Mouse (Mus musculus) gastrocnemius, postnatal 14 days (tissue): ENCODE data around the gene Cdk8. TPM values are rescaled to one million over a fixed set of nuclear protein-coding genes. Genes with fewer than 3 reads are reported as not detected.

Experiments
- DNase-seq: peaks from one replicate; pipeline ENCODE4 v3.0.0; 2021; ENCODE audit warnings: mixed read lengths
- intact Hi-C: fragments of 180-260 bp; cut with DNase I; formaldehyde crosslinking; loops from one replicate; pipeline ENCODE4 v1.15.1; 2025; ENCODE audit warnings: low total_unique reads
- total RNA-seq, 2 experiments: library from RNA; stranded (reverse); gene quantifications; 2 replicates each; pipeline ENCODE4 v1.2.3; 2021

Gene Cdk8
- total RNA-seq, 2 experiments from 2014 or later, result 14.7 to 14.9 TPM

- intact Hi-C loops, result loop anchor here (5.0 kb wide), 1 partner anchor 112 kb away; the partner anchor contains the start of gene 1700001J03Rik
- no peak for DNase-seq
These were observed 67.9 kb downstream of the Cdk8 start for GRCm38 (mm10) chr5:146298807-146299519.

- intact Hi-C loops, result loop anchor here (5.0 kb wide), 1 partner anchor 112 kb away; the partner anchor contains the start of gene 1700001J03Rik
- peak; percentile 55 for DNase-seq
These were observed 68.5 kb downstream of the Cdk8 start for GRCm38 (mm10) chr5:146299520-146299870.

- peak; percentile 64 for DNase-seq
- intact Hi-C loops, result no loop called here
These were observed 72.4 kb downstream of the Cdk8 start for GRCm38 (mm10) chr5:146303470-146303869.

- no peak for DNase-seq
- intact Hi-C loops, result no loop called here
These were observed 76.2 kb downstream of the Cdk8 start for GRCm38 (mm10) chr5:146307046-146307743.

- intact Hi-C loops, result no loop called here
- no peak for DNase-seq
These were observed 76.7 kb downstream of the Cdk8 start for GRCm38 (mm10) chr5:146307744-146308096.

DNA sequence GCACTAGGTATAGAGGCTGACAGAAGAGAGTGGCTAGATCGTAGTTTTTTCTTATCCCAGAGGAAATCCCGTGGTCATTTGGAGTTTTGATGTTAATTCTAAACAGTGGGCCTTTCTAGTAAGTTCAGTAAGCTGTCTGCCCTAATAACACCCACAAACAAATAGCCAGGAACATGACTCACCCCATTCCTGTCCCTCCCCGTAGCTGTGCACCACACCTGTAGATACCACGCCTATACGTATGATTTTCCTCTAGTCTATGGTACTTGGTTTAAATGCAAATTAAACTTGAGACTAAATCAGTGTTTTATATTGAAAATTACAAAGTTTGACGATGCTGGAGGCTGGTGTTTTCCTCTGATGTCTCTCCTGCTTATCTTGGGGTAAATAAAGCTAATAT lies 83.5 kb downstream of the Cdk8 start:
- no peak for DNase-seq
- intact Hi-C loops, result no loop called here

DNA sequence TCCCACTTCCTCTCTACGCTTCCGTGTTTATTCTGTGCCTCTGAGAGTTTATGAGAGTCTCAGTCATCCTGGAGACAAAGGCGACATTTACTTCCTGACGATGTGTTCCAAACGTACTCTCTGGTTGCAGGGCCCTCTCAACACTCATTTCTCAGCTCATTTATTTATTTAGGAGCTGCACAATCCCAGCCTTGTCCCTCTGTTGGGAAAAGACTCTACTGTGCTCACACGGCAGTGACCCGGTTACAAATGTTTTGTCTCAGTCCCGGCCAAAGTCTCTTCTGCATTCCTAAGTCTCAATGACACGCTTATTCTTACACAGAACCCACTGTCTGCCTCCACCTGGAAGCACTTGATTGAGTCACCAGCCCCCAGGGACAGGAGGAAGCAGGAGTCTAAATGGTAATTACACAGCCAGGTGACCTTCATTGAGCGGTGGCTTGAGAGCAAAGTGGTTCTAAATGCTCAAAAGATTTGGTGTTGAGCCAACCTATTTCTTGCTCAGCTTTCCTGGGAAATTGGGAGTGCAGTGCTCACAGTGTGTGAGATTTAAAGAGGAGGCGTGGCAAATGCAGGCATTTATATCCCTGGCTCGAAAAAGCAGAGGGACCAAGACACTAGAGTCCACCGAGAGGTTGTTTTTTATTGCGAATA lies 84.4 kb downstream of the Cdk8 start:
- no peak for DNase-seq
- intact Hi-C loops, result no loop called here

- intact Hi-C loops, result no loop called here
- no peak for DNase-seq
These were observed 85.3 kb downstream of the Cdk8 start for GRCm38 (mm10) chr5:146316316-146316715.

DNA sequence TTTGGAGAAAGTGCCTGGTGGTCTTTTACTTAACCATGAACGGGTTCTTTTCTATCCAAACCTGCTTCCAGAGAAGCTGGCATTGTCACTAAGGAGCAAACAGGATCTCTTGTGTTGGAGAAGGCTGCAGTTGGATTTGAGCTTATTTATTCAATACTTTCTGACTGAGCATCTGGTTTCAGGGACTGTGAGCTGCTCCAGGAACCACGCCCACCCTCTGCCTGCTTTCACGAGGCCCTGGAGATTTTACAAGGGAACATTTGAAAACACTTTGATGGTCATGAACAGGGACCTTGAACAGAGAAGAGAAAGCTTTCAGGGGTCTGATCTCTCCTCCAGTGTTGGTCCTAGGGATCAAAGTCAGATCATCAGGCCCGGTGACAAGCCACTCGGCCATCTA lies 87.0 kb downstream of the Cdk8 start:
- intact Hi-C loops, result no loop called here
- DNase-seq, result peak; percentile 62

DNA sequence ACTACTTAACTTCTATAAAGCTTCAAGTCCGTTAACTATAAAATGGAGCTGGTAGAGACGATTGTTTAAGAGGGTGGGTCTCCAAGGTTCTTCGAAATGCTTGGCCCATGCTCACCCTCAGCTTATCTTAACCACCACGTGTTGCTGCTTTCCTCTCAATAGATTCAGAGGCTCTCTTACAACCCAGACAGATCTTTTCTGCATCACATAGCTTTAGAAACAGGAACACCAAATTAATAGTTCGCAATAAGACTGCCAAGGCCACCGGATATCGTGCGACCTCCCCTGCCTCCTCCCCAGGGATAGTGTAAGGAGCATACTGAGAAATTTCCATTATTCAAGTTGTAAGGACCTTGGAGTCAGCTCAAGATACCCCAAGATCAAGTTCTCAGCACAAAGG lies 87.4 kb downstream of the Cdk8 start:
- intact Hi-C loops, result no loop called here
- DNase-seq, result no peak

- intact Hi-C loops, result no loop called here
These were observed 97.9 kb downstream of the Cdk8 start for GRCm38 (mm10) chr5:146328941-146329340.

DNA sequence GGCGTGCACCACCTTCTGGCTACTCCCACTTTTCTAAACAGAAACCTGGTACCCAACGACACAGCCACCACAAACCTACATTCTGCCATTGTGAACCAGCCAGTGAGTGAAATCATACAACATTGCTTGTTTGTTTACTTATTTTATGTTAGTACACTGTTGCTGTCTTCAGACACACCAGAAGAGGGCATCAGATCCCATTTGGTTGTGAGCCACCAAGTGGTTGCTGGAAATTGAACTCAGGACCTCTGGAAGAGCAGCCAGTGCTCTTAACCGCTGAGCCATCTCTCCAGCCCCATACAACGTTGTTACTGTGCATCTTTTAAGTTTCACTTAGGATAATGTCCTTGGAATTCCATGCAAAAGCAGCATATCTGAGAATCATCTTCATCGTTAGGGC lies 98.5 kb downstream of the Cdk8 start:
- no peak for DNase-seq
- intact Hi-C loops, result no loop called here

More at GRCm38 (mm10) chr5:146328941-146329340, 97.9 kb downstream of the Cdk8 start:
- no peak for DNase-seq

- DNase-seq, result peak; percentile 32
- intact Hi-C loops, result no loop called here
These were observed 99.2 kb downstream of the Cdk8 start for GRCm38 (mm10) chr5:146330031-146330764.

DNA sequence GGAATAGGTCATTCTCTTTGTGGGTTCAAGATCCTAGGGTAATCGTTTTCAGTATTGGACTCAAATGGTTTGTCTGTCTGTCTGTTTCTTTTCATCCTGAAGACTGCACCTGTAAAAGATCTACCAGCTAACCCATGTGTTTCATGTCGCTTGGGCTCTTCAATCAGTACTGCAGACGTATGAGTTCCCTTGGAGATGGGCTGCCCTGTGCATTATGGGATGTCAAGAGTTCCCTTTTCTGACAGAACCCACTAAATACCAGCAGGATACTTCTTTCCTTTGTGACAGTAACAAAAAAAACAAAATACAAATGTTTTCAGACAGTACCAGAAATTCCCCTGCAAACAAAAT lies 99.7 kb downstream of the Cdk8 start:
- no peak for DNase-seq
- intact Hi-C loops, result no loop called here

- intact Hi-C loops, result no loop called here
- DNase-seq, result no peak
These were observed 100.1 kb downstream of the Cdk8 start for GRCm38 (mm10) chr5:146331131-146331530.

- intact Hi-C loops, result no loop called here
These were observed 101.5 kb downstream of the Cdk8 start for GRCm38 (mm10) chr5:146332541-146332940.

GRCm38 (mm10) chr5:146334410-146334809 lies 103.4 kb downstream of the Cdk8 start:
- intact Hi-C loops, result no loop called here
- no peak for DNase-seq

More at GRCm38 (mm10) chr5:146332541-146332940, 101.5 kb downstream of the Cdk8 start:
- DNase-seq, result no peak

GRCm38 (mm10) chr5:146338064-146338463 lies 107.0 kb downstream of the Cdk8 start:
- intact Hi-C loops, result no loop called here
- no peak for DNase-seq

DNA sequence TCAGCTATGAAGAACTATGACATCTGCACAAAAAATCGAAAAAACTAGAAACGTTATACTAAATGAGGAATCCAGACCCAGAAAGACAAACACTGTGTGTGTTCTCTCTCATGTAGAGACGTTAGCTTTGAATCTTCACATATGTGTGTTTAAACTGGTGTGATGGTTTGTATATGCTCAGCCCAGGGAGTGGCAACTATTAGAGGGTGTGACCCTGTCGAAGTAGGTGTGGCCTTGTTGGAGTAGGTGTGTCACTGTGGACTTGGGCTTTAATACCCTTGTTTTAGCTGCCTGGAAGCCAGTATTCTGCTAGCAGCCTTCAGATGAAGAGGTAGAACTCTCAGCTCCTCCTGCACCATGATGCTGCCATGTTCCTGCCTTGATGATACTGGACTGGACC lies 109.0 kb downstream of the Cdk8 start:
- intact Hi-C loops, result no loop called here
- no peak for DNase-seq
